Mouse (Mus musculus) layer of hippocampus, postnatal 10 days (tissue): ENCODE results near the gene Nt5c3. TPM values are rescaled to one million over a fixed set of nuclear protein-coding genes. Genes with fewer than 3 reads are reported as not detected.

Experiments used
- DNase-seq, 2 experiments: peaks; one replicate each; pipeline ENCODE4 v3.0.0; 2021; ENCODE audit warnings: low spot score in 2 of 2
- total RNA-seq, 2 experiments: library from RNA; stranded (reverse); gene quantifications; 2 replicates each; pipeline ENCODE4 v1.2.3; 2021

Nt5c3 gene
- total RNA-seq, 2 experiments from 2014 or later: 50.0 to 51.5 TPM

GRCm38 (mm10) chr6:56837621-56838020 is 86.1 kb downstream of the Nt5c3 start:
- no peak for DNase-seq

GRCm38 (mm10) chr6:56837166-56837565 is 86.6 kb downstream of the Nt5c3 start:
- no peak for DNase-seq

- DNase-seq: peak in 1 of 2 experiments; percentile 20
Measured at GRCm38 (mm10) chr6:56835532-56835931, 88.2 kb downstream of the Nt5c3 start.

GRCm38 (mm10) chr6:56834769-56835168 is 89.0 kb downstream of the Nt5c3 start:
- DNase-seq: no peak

GRCm38 (mm10) chr6:56832830-56833229 is 90.9 kb downstream of the Nt5c3 start:
- DNase-seq: no peak

GRCm38 (mm10) chr6:56832407-56832796 is 91.3 kb downstream of the Nt5c3 start:
- DNase-seq: no peak

Other genes starting within 250 kb of the Nt5c3 start
- gene Lsm5, start 219.2 kb downstream of the Nt5c3 start, total RNA-seq: 10 to 100 TPM; 31.2 to 33.3 TPM
- 10 to 100 TPM; 36.7 to 39.0 TPM for gene Avl9, start 209.0 kb downstream of the Nt5c3 start, total RNA-seq
- 10 to 100 TPM; 37.8 to 40.0 TPM for gene Kbtbd2, start 126.1 kb downstream of the Nt5c3 start, total RNA-seq
- gene Fkbp9, start 91.9 kb downstream of the Nt5c3 start, total RNA-seq: 10 to 100 TPM; 39.0 to 40.2 TPM
- under 1 TPM; 0.23 to 0.36 TPM for gene Vmn1r4, start 83 bp upstream of the Nt5c3 start, total RNA-seq
- not detected for gene Vmn1r5, start 46.3 kb upstream of the Nt5c3 start, total RNA-seq
- gene Vmn1r6, start 73.3 kb upstream of the Nt5c3 start, total RNA-seq: not detected
- not detected for gene Vmn1r7, start 101.4 kb upstream of the Nt5c3 start, total RNA-seq
- not detected for gene Vmn1r8, start 108.4 kb upstream of the Nt5c3 start, total RNA-seq
- gene Vmn1r9, start 142.9 kb upstream of the Nt5c3 start, total RNA-seq: not detected
- gene Vmn1r10, start 185.5 kb upstream of the Nt5c3 start, total RNA-seq: not detected
- gene Vmn1r11, start 209.5 kb upstream of the Nt5c3 start, total RNA-seq: not detected
- not detected for gene Vmn1r12, start 233.0 kb upstream of the Nt5c3 start, total RNA-seq